Mouse (Mus musculus): ENCODE data around the gene Smim1. TPM values are rescaled to one million over a fixed set of nuclear protein-coding genes. Genes with fewer than 3 reads are reported as not detected.

The Smim1 gene
- polyA plus RNA-seq, 1 experiment from 2014 or later, result 33.3 TPM

GRCm38 (mm10) chr4:154056046-154056445, 30.0 kb upstream of the Smim1 start:
- DNase-seq (no peak), ATAC-seq (ENCODE audit: insufficient read depth) (no peak)
- no peak overlapping the region for H3K4me2 ChIP-seq

GRCm38 (mm10) chr4:154055482-154055881, 29.5 kb upstream of the Smim1 start:
- H3K4me2 ChIP-seq, result no peak overlapping the region
- H3K9ac ChIP-seq, result no peak overlapping the region
- no peaks in the 10 kb centered on the region for H3K36me3 ChIP-seq (ENCODE audit: insufficient read depth)
- ATAC-seq (ENCODE audit: insufficient read depth) (no peak), DNase-seq (no peak)
- no peak overlapping the region for H3K4me3 ChIP-seq (ENCODE audit: low read depth, low read length)
- no peaks in the 10 kb centered on the region for H3K27me3 ChIP-seq (ENCODE audit: insufficient read depth, low read length)
- no peak overlapping the region for H3K27ac ChIP-seq (ENCODE audit: low read depth)
- no peak for TF ChIP-seq CTCF (IDR thresholded peaks at IDR 0.05; ENCODE audit: low read depth)
- H3K9me3 ChIP-seq (ENCODE audit: low read depth, low read length), result no peaks in the 10 kb centered on the region
- H3K4me1 ChIP-seq (ENCODE audit: insufficient read depth), result no peaks in the 10 kb centered on the region
- WGBS, result 76% methylated on average over 7 of the region's 7 CpGs

More at GRCm38 (mm10) chr4:154056046-154056445, 30.0 kb upstream of the Smim1 start:
- Histone ChIP-seq H3K9ac (no peak overlapping the region), H3K36me3 (ENCODE audit: insufficient read depth) (no peaks in the 10 kb centered on the region), H3K27me3 (ENCODE audit: insufficient read depth, low read length) (no peaks in the 10 kb centered on the region), H3K4me1 (ENCODE audit: insufficient read depth) (no peaks in the 10 kb centered on the region), H3K9me3 (ENCODE audit: low read depth, low read length) (no peaks in the 10 kb centered on the region), H3K4me3 (ENCODE audit: low read depth, low read length) (no peak overlapping the region), H3K27ac (ENCODE audit: low read depth) (no peak overlapping the region)
- no peak for TF ChIP-seq CTCF (IDR thresholded peaks at IDR 0.05; ENCODE audit: low read depth)
- 55% methylated on average over 2 of the region's 2 CpGs for WGBS

- no peaks in the 10 kb centered on the region for H3K9me3 ChIP-seq (ENCODE audit: low read depth, low read length)
- TF ChIP-seq CTCF (IDR thresholded peaks at IDR 0.05; ENCODE audit: low read depth), result no peak
- H3K27ac ChIP-seq (ENCODE audit: low read depth), result no peak overlapping the region
- H3K36me3 ChIP-seq (ENCODE audit: insufficient read depth), result no peaks in the 10 kb centered on the region
- no peaks in the 10 kb centered on the region for H3K4me1 ChIP-seq (ENCODE audit: insufficient read depth)
- DNase-seq (no peak), ATAC-seq (ENCODE audit: insufficient read depth) (no peak)
- no peaks in the 10 kb centered on the region for H3K27me3 ChIP-seq (ENCODE audit: insufficient read depth, low read length)
- H3K9ac ChIP-seq, result no peak overlapping the region
- H3K4me3 ChIP-seq (ENCODE audit: low read depth, low read length), result no peak overlapping the region
- H3K4me2 ChIP-seq, result no peak overlapping the region
- WGBS, result 54% methylated on average over 4 of the region's 4 CpGs
Measured at GRCm38 (mm10) chr4:154053065-154053464, 27.0 kb upstream of the Smim1 start.

GRCm38 (mm10) chr4:154051401-154051800, 25.4 kb upstream of the Smim1 start:
- Histone ChIP-seq H3K9ac (no peak overlapping the region), H3K4me3 (ENCODE audit: low read depth, low read length) (no peak overlapping the region), H3K4me2 (no peak overlapping the region), H3K36me3 (ENCODE audit: insufficient read depth) (no peaks in the 10 kb centered on the region), H3K27me3 (ENCODE audit: insufficient read depth, low read length) (no peaks in the 10 kb centered on the region), H3K4me1 (ENCODE audit: insufficient read depth) (no peaks in the 10 kb centered on the region), H3K9me3 (ENCODE audit: low read depth, low read length) (no peaks in the 10 kb centered on the region), H3K27ac (ENCODE audit: low read depth) (no peak overlapping the region)
- WGBS, result 90% methylated on average over 3 of the region's 3 CpGs
- no peak for TF ChIP-seq CTCF (IDR thresholded peaks at IDR 0.05; ENCODE audit: low read depth)
- DNase-seq (no peak), ATAC-seq (ENCODE audit: insufficient read depth) (no peak)

GRCm38 (mm10) chr4:154045837-154046236, 19.8 kb upstream of the Smim1 start:
- WGBS, result 68% methylated on average over 5 of the region's 5 CpGs
- Histone ChIP-seq H3K4me2 (no peak overlapping the region), H3K27ac (ENCODE audit: low read depth) (no peak overlapping the region), H3K9ac (no peak overlapping the region), H3K4me1 (ENCODE audit: insufficient read depth) (no peaks in the 10 kb centered on the region), H3K4me3 (ENCODE audit: low read depth, low read length) (no peak overlapping the region), H3K27me3 (ENCODE audit: insufficient read depth, low read length) (no peaks in the 10 kb centered on the region), H3K9me3 (ENCODE audit: low read depth, low read length) (no peaks in the 10 kb centered on the region), H3K36me3 (ENCODE audit: insufficient read depth) (no peaks in the 10 kb centered on the region)
- DNase-seq, result no peak
- ATAC-seq (ENCODE audit: insufficient read depth), result no peak
- TF ChIP-seq CTCF (IDR thresholded peaks at IDR 0.05; ENCODE audit: low read depth), result peak; percentile 34; the same call in 1 of the 2 replicates

GRCm38 (mm10) chr4:154042577-154042976, 16.5 kb upstream of the Smim1 start, which contains the start of gene Ccdc27:
Gene Ccdc27, minus strand, starts transcription at chr4:154042677.
- no peaks in the 10 kb centered on the region for H3K4me1 ChIP-seq (ENCODE audit: insufficient read depth)
- DNase-seq (no peak), ATAC-seq (ENCODE audit: insufficient read depth) (no peak)
- H3K27me3 ChIP-seq (ENCODE audit: insufficient read depth, low read length), result no peaks in the 10 kb centered on the region
- H3K9me3 ChIP-seq (ENCODE audit: low read depth, low read length), result no peaks in the 10 kb centered on the region
- no peak for TF ChIP-seq CTCF (IDR thresholded peaks at IDR 0.05; ENCODE audit: low read depth)
- no peak within 1 kb of the TSS for H3K9ac ChIP-seq
- H3K4me2 ChIP-seq, result no peak within 1 kb of the TSS
- WGBS, result 78% methylated on average over 9 of the region's 9 CpGs
- H3K4me3 ChIP-seq (ENCODE audit: low read depth, low read length), result no peak within 1 kb of the TSS
- no peaks in the 10 kb centered on the region for H3K36me3 ChIP-seq (ENCODE audit: insufficient read depth)
- H3K27ac ChIP-seq (ENCODE audit: low read depth), result no peak within 1 kb of the TSS

GRCm38 (mm10) chr4:154037123-154037522, 11.1 kb upstream of the Smim1 start:
- Histone ChIP-seq H3K9ac (no peak overlapping the region), H3K36me3 (ENCODE audit: insufficient read depth) (no peaks in the 10 kb centered on the region), H3K27me3 (ENCODE audit: insufficient read depth, low read length) (no peaks in the 10 kb centered on the region), H3K4me3 (ENCODE audit: low read depth, low read length) (no peak overlapping the region), H3K4me2 (no peak overlapping the region), H3K4me1 (ENCODE audit: insufficient read depth) (no peaks in the 10 kb centered on the region), H3K9me3 (ENCODE audit: low read depth, low read length) (no peaks in the 10 kb centered on the region), H3K27ac (ENCODE audit: low read depth) (no peak overlapping the region)
- DNase-seq (no peak), ATAC-seq (ENCODE audit: insufficient read depth) (no peak)
- WGBS, result 31% methylated on average over 3 of the region's 3 CpGs
- TF ChIP-seq CTCF (IDR thresholded peaks at IDR 0.05; ENCODE audit: low read depth), result no peak

- no peak for ATAC-seq (ENCODE audit: insufficient read depth)
Measured at GRCm38 (mm10) chr4:154028646-154029045, 2.6 kb upstream of the Smim1 start.

More at GRCm38 (mm10) chr4:154028646-154029045, 2.6 kb upstream of the Smim1 start:
- no peak overlapping the region for H3K9ac ChIP-seq
- H3K4me1 ChIP-seq (ENCODE audit: insufficient read depth), result peaks cover 10% of the 10 kb centered on the region
- TF ChIP-seq CTCF (IDR thresholded peaks at IDR 0.05; ENCODE audit: low read depth), result peak; percentile 50
- peak; percentile 57 for DNase-seq
- H3K36me3 ChIP-seq (ENCODE audit: insufficient read depth), result no peaks in the 10 kb centered on the region
- peaks cover 3% of the 10 kb centered on the region; the same call in 1 of the 2 replicates for H3K27me3 ChIP-seq (ENCODE audit: insufficient read depth, low read length)
- no peak overlapping the region for H3K4me2 ChIP-seq
- no peaks in the 10 kb centered on the region for H3K9me3 ChIP-seq (ENCODE audit: low read depth, low read length)
- no peak overlapping the region for H3K4me3 ChIP-seq (ENCODE audit: low read depth, low read length)
- no peak overlapping the region for H3K27ac ChIP-seq (ENCODE audit: low read depth)
